Mouse (Mus musculus) CH12F3 (cell line): ENCODE data around the gene Olfr492.

Experiments
- in situ Hi-C: fragments of 300-500 bp; cut with MboI; formaldehyde crosslinking; loops from 2 replicates; pipeline ENCODE4 v1.14.3; 2020; ENCODE audit warnings: low sequenced_read_pairs

Olfr492 gene

DNA sequence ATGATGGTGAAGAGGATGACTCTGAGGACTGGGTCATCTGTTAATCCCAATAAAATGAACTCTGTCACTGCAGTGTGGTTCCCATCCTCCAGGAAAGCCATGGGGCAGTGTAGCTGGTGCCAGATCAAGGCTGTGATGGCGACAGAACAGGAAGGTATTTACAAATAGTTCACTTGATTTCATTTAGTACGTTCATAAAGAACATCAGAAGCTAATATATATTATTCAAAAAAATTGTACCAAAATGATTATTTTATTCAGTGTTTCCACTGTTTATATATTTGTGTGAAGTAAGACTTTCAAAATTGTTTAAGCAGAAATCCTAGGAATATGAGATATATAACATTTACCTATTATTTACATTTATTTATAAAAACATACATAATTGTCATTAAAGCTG lies at the start of gene Olfr492:
TSS of gene Olfr492 (minus strand) at position 101 of the 400 bp plus-strand sequence.
- in situ Hi-C loops, result no loop called here

DNA sequence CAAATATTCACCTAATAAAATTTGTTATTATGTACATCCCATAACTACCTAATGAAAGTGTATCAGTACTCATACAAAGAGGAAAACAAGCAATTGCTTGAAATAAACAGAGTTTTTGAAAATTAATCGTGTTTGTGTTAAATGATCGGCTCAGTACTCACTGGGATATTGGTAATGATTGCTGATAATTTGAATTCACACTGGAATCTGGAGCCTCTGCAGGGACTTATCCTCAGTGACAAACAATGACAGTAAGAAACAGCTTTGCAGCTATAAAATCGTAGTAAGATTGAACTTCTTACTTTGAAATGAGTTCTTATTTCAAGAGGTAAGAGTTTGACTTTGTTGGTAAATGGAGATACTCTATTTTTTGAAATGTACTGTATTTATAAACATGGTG lies 41.6 kb upstream of the Olfr492 start, which contains the start of gene Olfr494:
TSS of gene Olfr494 (plus strand) at position 301 of the 400 bp plus-strand sequence.
- in situ Hi-C loops, result no loop called here

DNA sequence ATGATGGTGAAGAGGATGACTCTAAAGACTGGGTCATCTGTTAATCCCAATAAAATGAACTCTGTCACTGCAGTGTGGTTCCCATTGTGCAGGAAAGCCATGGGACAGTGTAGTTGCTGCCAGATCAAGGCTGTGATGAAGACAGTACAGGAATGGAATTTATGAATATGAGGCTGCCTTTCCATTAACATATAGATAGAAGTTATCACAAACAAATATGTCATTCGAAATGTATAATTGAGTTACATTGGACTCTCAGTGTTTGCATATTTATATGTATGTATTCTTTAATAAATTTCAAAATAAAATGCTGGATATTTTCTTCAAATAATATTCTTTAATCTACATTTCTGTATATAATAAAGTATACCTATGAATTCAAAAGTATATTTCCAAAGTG lies 23.4 kb upstream of the Olfr492 start, which contains the start of gene Olfr493:
TSS of gene Olfr493 (minus strand) at position 101 of the 400 bp plus-strand sequence.
- in situ Hi-C loops, result no loop called here

DNA sequence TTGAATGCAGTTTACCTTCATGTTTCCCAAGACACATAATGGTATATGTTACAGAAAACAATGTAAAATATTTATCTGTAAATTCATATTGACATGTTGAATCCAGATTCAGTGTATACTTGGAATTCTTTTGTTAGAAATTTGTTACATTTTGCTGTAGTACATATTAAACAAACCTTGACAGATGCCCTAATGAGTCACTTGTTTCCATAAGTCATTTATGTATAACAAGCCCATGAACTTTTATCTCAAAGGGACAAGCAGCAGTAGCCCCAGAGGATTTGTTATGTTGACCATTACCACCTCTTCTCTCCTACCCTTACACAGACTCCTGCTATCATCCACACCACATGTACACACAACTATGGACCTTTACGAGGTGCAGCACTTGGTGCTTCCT lies 10.3 kb downstream of the Olfr492 start, which contains the start of gene Olfr491:
TSS of gene Olfr491 (plus strand) at position 301 of the 400 bp plus-strand sequence.
- in situ Hi-C loops, result no loop called here

DNA sequence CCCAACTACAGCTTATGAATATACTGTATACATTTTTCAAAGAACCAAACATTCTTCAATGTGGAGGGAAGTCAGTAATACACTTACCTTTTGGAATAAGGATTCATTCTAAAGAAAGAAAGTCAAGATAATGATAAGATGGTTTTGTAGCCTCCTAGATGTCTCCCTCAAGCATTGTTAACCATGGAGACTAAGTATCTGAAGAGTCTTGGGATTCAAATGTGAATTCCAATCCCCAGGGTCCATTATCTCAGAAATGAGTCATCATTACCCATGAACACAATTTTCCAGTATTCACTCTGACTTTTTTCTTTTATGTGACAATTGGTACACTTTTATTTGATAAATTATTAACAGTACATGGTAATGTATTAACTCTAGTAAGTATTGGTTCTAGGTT lies 34.6 kb downstream of the Olfr492 start, which contains the start of gene Olfr490:
TSS of gene Olfr490 (minus strand) at position 101 of the 400 bp plus-strand sequence.
- in situ Hi-C loops, result no loop called here
